Mouse (Mus musculus): ENCODE data around the gene Mgat4b.

DNA sequence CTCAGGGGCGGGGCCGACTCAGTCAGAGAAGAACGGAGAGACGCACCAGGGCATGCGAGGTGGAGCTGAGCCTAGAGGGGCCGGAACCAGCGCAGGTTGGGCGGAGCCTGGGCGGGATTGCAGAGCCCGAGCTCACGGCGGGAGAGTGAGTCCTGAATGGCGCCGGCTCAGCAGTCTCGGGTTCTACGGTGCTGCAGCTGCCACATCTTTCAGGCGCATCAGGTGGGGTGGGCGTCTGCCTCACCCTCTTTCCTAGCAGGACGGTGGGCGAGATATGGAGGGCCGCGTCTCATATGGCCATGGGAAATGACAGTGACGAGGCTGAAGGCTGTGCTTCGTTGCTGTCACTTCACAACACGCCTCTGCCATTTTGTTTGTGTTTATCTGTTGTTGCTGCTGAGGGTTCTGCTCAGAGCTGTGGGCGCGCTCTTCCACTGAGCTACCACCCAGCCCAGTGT, 35.9 kb upstream of the Mgat4b start:
- TF ChIP-seq CTCF (IDR thresholded peaks at IDR 0.05; ENCODE audit: control insufficient read depth, insufficient read depth, insufficient replicate concordance, low read depth, low read length): no peak
- peak; percentile 87 for TF ChIP-seq POLR2A (IDR thresholded peaks at IDR 0.05; ENCODE audit: control insufficient read depth, low read depth, low read length)

Measured in testis, adult 2 months (tissue).